Mouse (Mus musculus) adrenal gland, adult (tissue): ENCODE results near the gene Fbxl21.

Source experiments
- DNase-seq, 2 experiments: peaks; one replicate each; pipeline ENCODE4 v3.0.0; 2022 to 2023; ENCODE audit warnings: low spot score in 1 of 2; ENCODE audit not compliant: inconsistent age in 2 of 2

Gene Fbxl21

GRCm38 (mm10) chr13:56580450-56580849 is 58.2 kb downstream of the Fbxl21 start:
- DNase-seq = no peak

DNA sequence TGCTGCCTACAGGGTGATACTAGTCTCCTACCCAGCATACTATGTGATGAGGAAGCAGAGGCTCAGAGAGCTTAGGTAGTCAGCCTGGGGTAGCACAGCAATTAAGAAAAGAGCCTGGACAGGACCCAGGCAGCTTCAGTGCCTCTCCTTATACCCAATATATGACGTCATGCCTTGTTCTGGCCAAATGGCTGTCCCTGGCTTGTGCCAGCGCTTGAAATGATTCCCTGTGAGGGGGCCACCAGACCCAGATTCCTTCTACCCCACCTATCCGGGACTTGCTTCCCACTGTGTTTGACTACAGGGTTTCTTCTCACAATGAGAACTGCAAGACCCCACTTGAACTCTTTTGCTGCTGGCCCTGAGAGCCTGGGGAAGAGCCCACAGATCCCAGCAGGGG is 59.2 kb downstream of the Fbxl21 start:
- no peak for DNase-seq

DNA sequence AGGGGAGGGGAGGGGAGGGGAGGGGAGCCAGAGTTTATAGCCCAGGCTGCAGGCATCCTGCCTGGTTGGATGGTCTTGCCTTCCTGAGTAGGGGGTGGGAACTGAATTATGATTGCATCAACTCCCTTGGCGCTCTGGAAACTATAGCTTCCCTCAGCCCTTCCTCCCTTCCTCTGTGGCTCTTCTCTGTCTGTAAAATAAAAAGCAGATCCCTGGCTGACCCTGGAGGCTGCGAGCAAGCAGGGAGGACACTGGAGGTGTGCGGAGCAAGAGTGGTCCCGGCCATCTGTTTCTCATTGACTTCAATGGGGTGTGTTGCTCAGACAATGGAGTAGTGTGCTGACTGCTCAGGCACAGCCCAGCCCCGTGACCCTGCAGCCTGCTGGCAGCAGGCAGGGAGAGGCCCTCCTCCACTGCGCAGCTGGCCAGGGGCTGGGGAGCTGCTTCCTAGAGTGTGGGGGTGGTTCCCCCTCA is 59.7 kb downstream of the Fbxl21 start:
- DNase-seq = peak; percentile 48 to 56

- DNase-seq = peak in 1 of 2 experiments; percentile 71
These were observed 60.4 kb downstream of the Fbxl21 start for GRCm38 (mm10) chr13:56582720-56583119.

- peak in 1 of 2 experiments; percentile 68 for DNase-seq
These were observed 63.8 kb downstream of the Fbxl21 start for GRCm38 (mm10) chr13:56586046-56586445.
